Mouse (Mus musculus) neural tube, embryonic 12.5 days (tissue): Measurements from ENCODE around the gene Vma21-ps. TPM values are rescaled to one million over a fixed set of nuclear protein-coding genes. Genes with fewer than 3 reads are reported as not detected.
A peak's percentile ranks its signal among the peaks of the same experiment; 100 is the strongest.
"Not testable (repeated sequence)": the region's sequence is repeated elsewhere in the genome, so short reads cannot be mapped to it uniquely, and the experiment has no call there.

Source experiments
- ATAC-seq: fragments of 200-750 bp; cut with Nextera tagmentation; 2 replicates; pipeline ENCODE4 v1.8.0; 2017; ENCODE audit warnings: low read depth, mild to moderate bottlenecking, moderate TSS enrichment, moderate library complexity; ENCODE audit not compliant: low FRiP score
- H3K27ac ChIP-seq: fragments of 300-500 bp; sonication (generic); 2 replicates; pipeline ENCODE4 v1.5.1; 2016
- H3K27me3 ChIP-seq: fragments of 300-500 bp; sonication (generic); replicated peaks from 2 replicates; pipeline ENCODE4 v1.6.1; 2016; ENCODE audit warnings: mild to moderate bottlenecking
- H3K36me3 ChIP-seq: fragments of 300-500 bp; sonication (generic); 2 replicates; pipeline ENCODE4 v1.6.1; 2016; ENCODE audit warnings: mild to moderate bottlenecking
- H3K4me1 ChIP-seq: fragments of 300-500 bp; sonication (generic); 2 replicates; pipeline ENCODE4 v1.6.1; 2016
- H3K4me2 ChIP-seq: fragments of 300-500 bp; sonication (generic); replicated peaks from 2 replicates; pipeline ENCODE4 v1.6.1; 2016; ENCODE audit warnings: mild to moderate bottlenecking
- H3K4me3 ChIP-seq: fragments of 300-500 bp; sonication (generic); 2 replicates; pipeline ENCODE4 v1.5.1; 2016
- H3K9ac ChIP-seq: fragments of 300-500 bp; sonication (generic); 2 replicates; pipeline ENCODE4 v1.6.1; 2016; ENCODE audit warnings: mild to moderate bottlenecking
- H3K9me3 ChIP-seq: fragments of 300-500 bp; sonication (generic); 2 replicates; pipeline ENCODE4 v1.6.1; 2016; ENCODE audit warnings: mild to moderate bottlenecking
- WGBS: fragments of 180-500 bp; shearing (Covaris S2); methylation state at CpG from one replicate; pipeline ENCODE4 v1.1.7; 2016; 5-methylcytosine and 5-hydroxymethylcytosine counted together
- polyA plus RNA-seq: library from polyadenylated mRNA; unstranded; fragments of >200 nt; fragmentation: Nextera tagmentation; extraction: Ambion mirVana; gene quantifications from 2 replicates; pipeline ENCODE4 v1.2.1, GENCODE M21; 2016

The Vma21-ps gene
- polyA plus RNA-seq, result not detected in 2 replicates

GRCm38 (mm10) chr4:52497144-52497543 is at the start of gene Vma21-ps:
Gene Vma21-ps (minus strand): TSS chr4:52497244.
- H3K27me3 ChIP-seq, H3K4me2 ChIP-seq, H3K9me3 ChIP-seq, H3K4me3 ChIP-seq, H3K4me1 ChIP-seq, H3K27ac ChIP-seq, H3K36me3 ChIP-seq, ATAC-seq, H3K9ac ChIP-seq: not testable (repeated sequence)
- 96% methylated on average over 10 of the region's 10 CpGs for WGBS

DNA sequence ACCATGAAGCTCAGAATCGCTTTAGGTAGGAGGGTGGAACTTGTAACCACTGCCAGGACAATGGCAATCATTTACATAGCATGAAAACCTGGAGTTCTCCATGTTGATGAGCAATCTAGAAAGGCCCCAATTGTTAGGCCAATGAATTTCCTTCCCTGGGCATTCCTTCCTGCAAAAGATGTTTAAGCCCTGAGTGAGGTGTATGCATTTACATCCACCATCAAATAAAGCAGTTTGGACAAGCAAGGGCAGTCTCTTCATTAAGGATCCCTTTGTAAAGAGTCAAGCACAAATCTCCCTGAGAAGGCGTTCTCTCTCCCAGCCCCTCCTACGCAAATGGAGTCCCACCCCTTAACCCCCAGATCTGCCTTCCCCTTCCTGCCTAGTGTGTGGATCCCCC is 46.0 kb upstream of the Vma21-ps start:
- no peak for ATAC-seq
- Histone ChIP-seq H3K27ac (no peak overlapping the region), H3K9me3 (no peaks in the 10 kb centered on the region), H3K27me3 (no peaks in the 10 kb centered on the region), H3K4me3 (no peak overlapping the region), H3K36me3 (no peaks in the 10 kb centered on the region), H3K4me2 (no peak overlapping the region), H3K4me1 (no peaks in the 10 kb centered on the region), H3K9ac (no peak overlapping the region)
- 80% methylated on average over 3 of the region's 3 CpGs for WGBS

GRCm38 (mm10) chr4:52530636-52531035 is 33.6 kb upstream of the Vma21-ps start:
- Histone ChIP-seq H3K4me3 (no peak overlapping the region), H3K36me3 (no peaks in the 10 kb centered on the region), H3K27ac (no peak overlapping the region), H3K9me3 (no peaks in the 10 kb centered on the region), H3K9ac (no peak overlapping the region), H3K4me1 (no peaks in the 10 kb centered on the region), H3K27me3 (no peaks in the 10 kb centered on the region), H3K4me2 (no peak overlapping the region)
- ATAC-seq, result no peak
- 89% methylated on average over 2 of the region's 2 CpGs for WGBS

- WGBS, result 70% methylated on average over 5 of the region's 5 CpGs
- ATAC-seq, result 0 out of 2 replicates have a peak, but pooled peaks have one; percentile 25
Observed at GRCm38 (mm10) chr4:52526464-52526863, 29.4 kb upstream of the Vma21-ps start.

GRCm38 (mm10) chr4:52519301-52519700 is 22.3 kb upstream of the Vma21-ps start:
- WGBS, result 89% methylated on average over 5 of the region's 5 CpGs
- H3K9ac ChIP-seq, result no peak overlapping the region
- H3K4me2 ChIP-seq, result no peak overlapping the region
- ATAC-seq, result no peak
- no peaks in the 10 kb centered on the region for H3K27me3 ChIP-seq
- no peak overlapping the region for H3K4me3 ChIP-seq
- H3K27ac ChIP-seq, result no peak overlapping the region
- no peaks in the 10 kb centered on the region for H3K4me1 ChIP-seq
- no peaks in the 10 kb centered on the region for H3K36me3 ChIP-seq
- H3K9me3 ChIP-seq, result no peaks in the 10 kb centered on the region

More at GRCm38 (mm10) chr4:52526464-52526863, 29.4 kb upstream of the Vma21-ps start:
- Histone ChIP-seq H3K9ac (no peak overlapping the region), H3K27ac (no peak overlapping the region), H3K4me2 (no peak overlapping the region), H3K27me3 (no peaks in the 10 kb centered on the region), H3K36me3 (no peaks in the 10 kb centered on the region), H3K4me1 (no peaks in the 10 kb centered on the region), H3K9me3 (no peaks in the 10 kb centered on the region), H3K4me3 (no peak overlapping the region)

DNA sequence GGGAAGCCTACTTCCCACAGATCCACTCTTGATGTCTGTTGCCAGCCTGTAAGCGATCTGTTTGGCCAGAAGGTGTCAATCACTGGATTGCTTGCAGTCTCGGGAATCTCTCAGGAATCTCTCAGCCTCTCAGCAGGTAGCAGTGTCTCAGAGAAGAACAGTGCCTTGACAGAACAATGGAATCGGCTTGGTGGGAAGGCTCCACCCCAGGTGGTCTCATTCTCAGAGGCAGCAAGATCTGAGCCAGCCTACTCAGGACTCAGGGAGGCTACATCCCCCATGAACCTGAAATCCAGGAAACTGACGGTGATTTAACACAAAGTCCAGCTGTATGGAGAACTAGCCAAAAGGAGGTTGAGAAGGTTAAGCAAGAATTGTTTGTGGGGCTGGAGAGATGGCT is 20.5 kb upstream of the Vma21-ps start:
- no peak overlapping the region for H3K27ac ChIP-seq
- ATAC-seq, result no peak
- H3K4me2 ChIP-seq, result no peak overlapping the region
- H3K9me3 ChIP-seq, result no peaks in the 10 kb centered on the region
- no peaks in the 10 kb centered on the region for H3K27me3 ChIP-seq
- H3K4me1 ChIP-seq, result no peaks in the 10 kb centered on the region
- H3K4me3 ChIP-seq, result no peak overlapping the region
- H3K9ac ChIP-seq, result no peak overlapping the region
- no peaks in the 10 kb centered on the region for H3K36me3 ChIP-seq
- 16% methylated on average over 4 of the region's 4 CpGs for WGBS

DNA sequence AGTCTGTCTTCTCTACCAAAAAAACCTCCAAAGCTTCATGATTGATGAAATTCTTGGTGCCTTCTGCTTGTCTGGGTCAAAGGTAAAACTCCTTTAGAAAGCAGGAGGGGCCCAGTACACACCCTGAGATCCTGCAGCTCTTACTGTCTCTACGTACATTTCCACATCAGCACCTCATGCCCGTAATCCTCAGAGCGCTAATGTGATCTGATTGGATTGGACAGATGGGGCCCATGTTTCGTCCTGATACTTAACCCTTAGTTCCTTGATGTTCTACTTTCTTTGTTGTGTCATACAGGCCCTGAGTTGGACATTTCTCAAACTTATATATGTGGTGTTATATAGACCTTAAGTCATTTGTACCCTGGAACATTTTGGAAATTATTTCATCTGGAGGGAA is 9.6 kb downstream of the Vma21-ps start:
- Histone ChIP-seq H3K4me1 (no peaks in the 10 kb centered on the region), H3K27ac (no peak overlapping the region), H3K9ac (no peak overlapping the region), H3K4me2 (no peak overlapping the region), H3K27me3 (no peaks in the 10 kb centered on the region), H3K4me3 (no peak overlapping the region), H3K36me3 (peaks cover 16% of the 10 kb centered on the region), H3K9me3 (no peaks in the 10 kb centered on the region)
- ATAC-seq, result no peak
- 92% methylated on average over 4 of the region's 4 CpGs for WGBS

DNA sequence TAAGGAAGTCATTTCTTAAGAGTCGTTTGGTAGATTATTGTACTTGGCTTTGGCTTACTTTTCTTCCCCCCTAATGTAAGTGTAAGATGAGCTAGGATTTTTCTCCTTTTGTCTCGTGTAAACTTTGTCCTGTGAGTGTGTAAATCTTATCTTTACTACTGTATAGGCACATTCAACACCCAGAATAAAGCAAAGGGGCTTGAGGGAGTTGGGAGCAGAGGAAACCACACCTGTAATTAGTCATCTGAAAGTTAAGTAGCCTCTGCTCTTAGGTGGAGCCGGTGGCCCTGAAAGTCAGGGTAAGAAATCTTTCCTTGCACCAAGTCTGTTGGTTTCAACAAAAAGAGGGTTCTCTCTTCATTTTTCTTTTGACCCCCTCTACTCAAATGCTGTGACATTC is 23.6 kb downstream of the Vma21-ps start:
- H3K36me3 ChIP-seq, result peaks cover 19% of the 10 kb centered on the region
- no peak for ATAC-seq
- H3K27ac ChIP-seq, result no peak overlapping the region
- no peaks in the 10 kb centered on the region for H3K9me3 ChIP-seq
- H3K4me1 ChIP-seq, result no peaks in the 10 kb centered on the region
- WGBS, result 89% methylated on average over 3 of the region's 3 CpGs
- no peak overlapping the region for H3K4me3 ChIP-seq
- no peaks in the 10 kb centered on the region for H3K27me3 ChIP-seq
- no peak overlapping the region for H3K4me2 ChIP-seq
- no peak overlapping the region for H3K9ac ChIP-seq

GRCm38 (mm10) chr4:52461321-52461720 is 35.7 kb downstream of the Vma21-ps start:
- no peaks in the 10 kb centered on the region for H3K9me3 ChIP-seq
- ATAC-seq, result no peak
- no peaks in the 10 kb centered on the region for H3K27me3 ChIP-seq
- H3K27ac ChIP-seq, result no peak overlapping the region
- peaks cover 31% of the 10 kb centered on the region for H3K36me3 ChIP-seq
- no peaks in the 10 kb centered on the region for H3K4me1 ChIP-seq
- 90% methylated on average over 5 of the region's 5 CpGs for WGBS
- H3K9ac ChIP-seq, result no peak overlapping the region
- no peak overlapping the region for H3K4me2 ChIP-seq
- H3K4me3 ChIP-seq, result no peak overlapping the region

- peaks cover 33% of the 10 kb centered on the region for H3K36me3 ChIP-seq
- ATAC-seq, result no peak
- H3K27ac ChIP-seq, result no peak overlapping the region
- H3K27me3 ChIP-seq, result no peaks in the 10 kb centered on the region
- H3K9me3 ChIP-seq, result no peaks in the 10 kb centered on the region
- H3K4me2 ChIP-seq, result no peak overlapping the region
- H3K4me1 ChIP-seq, result no peaks in the 10 kb centered on the region
- H3K9ac ChIP-seq, result no peak overlapping the region
- no peak overlapping the region for H3K4me3 ChIP-seq
- WGBS, result 95% methylated on average over 1 of the region's 1 CpGs
Observed at GRCm38 (mm10) chr4:52459726-52460125, 37.3 kb downstream of the Vma21-ps start.

Other genes starting within 250 kb of the Vma21-ps start
- gene Smc2, start 58.0 kb downstream of the Vma21-ps start, polyA plus RNA-seq, result 135 and 149 TPM in 2 replicates
- not detected in 2 replicates for gene Toporsl, start 99.0 kb upstream of the Vma21-ps start, polyA plus RNA-seq